Mouse (Mus musculus): ENCODE data around the gene Pip5k1c. TPM values are rescaled to one million over a fixed set of nuclear protein-coding genes. Genes with fewer than 3 reads are reported as not detected.

The Pip5k1c gene
- polyA plus RNA-seq, 1 experiment from 2014 or later = 55.0 TPM

GRCm38 (mm10) chr10:81298369-81299100 is 5.8 kb downstream of the Pip5k1c start:
- peaks cover 37% of the 10 kb centered on the region for H3K36me3 ChIP-seq

GRCm38 (mm10) chr10:81299585-81300351 is 7.0 kb downstream of the Pip5k1c start:
- Histone ChIP-seq H3K36me3 (peaks cover 39% of the 10 kb centered on the region), H3K27me3 (ENCODE audit: low read depth, poor library complexity, severe bottlenecking) (no peaks in the 10 kb centered on the region), H3K4me1 (peaks cover 85% of the 10 kb centered on the region), H3K27ac (replicated peaks) (peak overlapping the region; percentile 52; the same call in 1 of the 2 replicates), H3K4me3 (no peak overlapping the region), H3K9me3 (replicated peaks) (no peaks in the 10 kb centered on the region)
- WGBS = 92% methylated on average over 14 of the region's 14 CpGs
- DNase-seq (ENCODE audit: low spot score) = no peak

More at GRCm38 (mm10) chr10:81298369-81299100, 5.8 kb downstream of the Pip5k1c start:
- H3K9me3 ChIP-seq (replicated peaks) = no peaks in the 10 kb centered on the region
- no peak for DNase-seq (ENCODE audit: low spot score)
- H3K4me3 ChIP-seq = no peak overlapping the region; the same call in 1 of the 2 replicates
- no peak overlapping the region for H3K27ac ChIP-seq (replicated peaks)
- WGBS = 94% methylated on average over 17 of the region's 17 CpGs
- peaks cover 87% of the 10 kb centered on the region for H3K4me1 ChIP-seq
- no peaks in the 10 kb centered on the region for H3K27me3 ChIP-seq (ENCODE audit: low read depth, poor library complexity, severe bottlenecking)

- Histone ChIP-seq H3K9me3 (replicated peaks) (no peaks in the 10 kb centered on the region), H3K27me3 (ENCODE audit: low read depth, poor library complexity, severe bottlenecking) (no peaks in the 10 kb centered on the region), H3K27ac (replicated peaks) (0 out of 2 replicates have a peak overlapping the region, but pooled peaks have one; percentile 52), H3K36me3 (peaks cover 43% of the 10 kb centered on the region), H3K4me1 (peaks cover 81% of the 10 kb centered on the region), H3K4me3 (no peak overlapping the region)
- WGBS = 88% methylated on average over 9 of the region's 9 CpGs
- no peak for DNase-seq (ENCODE audit: low spot score)
Measured at GRCm38 (mm10) chr10:81300352-81300907, 7.7 kb downstream of the Pip5k1c start.

GRCm38 (mm10) chr10:81301321-81301720 is 8.6 kb downstream of the Pip5k1c start:
- WGBS = 81% methylated on average over 9 of the region's 9 CpGs
- Histone ChIP-seq H3K36me3 (peaks cover 43% of the 10 kb centered on the region), H3K4me1 (peaks cover 73% of the 10 kb centered on the region)

GRCm38 (mm10) chr10:81302288-81302687 is 9.5 kb downstream of the Pip5k1c start:
- peak overlapping the region; percentile 9; the same call in 1 of the 2 replicates for H3K4me3 ChIP-seq

More at GRCm38 (mm10) chr10:81301321-81301720, 8.6 kb downstream of the Pip5k1c start:
- DNase-seq (ENCODE audit: low spot score) = no peak
- Histone ChIP-seq H3K27me3 (ENCODE audit: low read depth, poor library complexity, severe bottlenecking) (no peaks in the 10 kb centered on the region), H3K27ac (replicated peaks) (0 out of 2 replicates have a peak overlapping the region, but pooled peaks have one; percentile 0), H3K4me3 (no peak overlapping the region), H3K9me3 (replicated peaks) (no peaks in the 10 kb centered on the region)

GRCm38 (mm10) chr10:81302781-81303218 is 10.0 kb downstream of the Pip5k1c start:
- WGBS = 87% methylated on average over 14 of the region's 14 CpGs
- Histone ChIP-seq H3K27me3 (ENCODE audit: low read depth, poor library complexity, severe bottlenecking) (no peaks in the 10 kb centered on the region), H3K9me3 (replicated peaks) (no peaks in the 10 kb centered on the region), H3K27ac (replicated peaks) (peak overlapping the region; percentile 67; the same call in 1 of the 2 replicates), H3K4me3 (peak overlapping the region; percentile 20), H3K4me1 (peaks cover 61% of the 10 kb centered on the region), H3K36me3 (peaks cover 52% of the 10 kb centered on the region)
- no peak for DNase-seq (ENCODE audit: low spot score)

More at GRCm38 (mm10) chr10:81302288-81302687, 9.5 kb downstream of the Pip5k1c start:
- Histone ChIP-seq H3K36me3 (peaks cover 49% of the 10 kb centered on the region), H3K27me3 (ENCODE audit: low read depth, poor library complexity, severe bottlenecking) (no peaks in the 10 kb centered on the region), H3K4me1 (peaks cover 66% of the 10 kb centered on the region), H3K27ac (replicated peaks) (peak overlapping the region; percentile 67), H3K9me3 (replicated peaks) (no peaks in the 10 kb centered on the region)
- 77% methylated on average over 4 of the region's 4 CpGs for WGBS
- no peak for DNase-seq (ENCODE audit: low spot score)

- peaks cover 58% of the 10 kb centered on the region for H3K4me1 ChIP-seq
- DNase-seq (ENCODE audit: low spot score) = no peak
- H3K27ac ChIP-seq (replicated peaks) = peak overlapping the region; percentile 67; the same call in 1 of the 2 replicates
- H3K27me3 ChIP-seq (ENCODE audit: low read depth, poor library complexity, severe bottlenecking) = no peaks in the 10 kb centered on the region
- H3K9me3 ChIP-seq (replicated peaks) = no peaks in the 10 kb centered on the region
- peaks cover 52% of the 10 kb centered on the region for H3K36me3 ChIP-seq
- whole genome bisulfite sequencing = 79% methylated on average over 10 of the region's 10 CpGs
- peak overlapping the region; percentile 20; the same call in 1 of the 2 replicates for H3K4me3 ChIP-seq
Measured at GRCm38 (mm10) chr10:81303258-81303657, 10.5 kb downstream of the Pip5k1c start.

GRCm38 (mm10) chr10:81303761-81304160 is 11.0 kb downstream of the Pip5k1c start:
- Histone ChIP-seq H3K27ac (replicated peaks) (no peak overlapping the region; the same call in 1 of the 2 replicates), H3K27me3 (ENCODE audit: low read depth, poor library complexity, severe bottlenecking) (no peaks in the 10 kb centered on the region), H3K9me3 (replicated peaks) (no peaks in the 10 kb centered on the region), H3K36me3 (peaks cover 54% of the 10 kb centered on the region), H3K4me1 (peaks cover 58% of the 10 kb centered on the region), H3K4me3 (no peak overlapping the region)
- no peak for DNase-seq (ENCODE audit: low spot score)
- WGBS = 81% methylated on average over 7 of the region's 7 CpGs

- peak overlapping the region; percentile 33; the same call in 1 of the 2 replicates for H3K27ac ChIP-seq (replicated peaks)
- WGBS = 24% methylated on average over 8 of the region's 9 CpGs
- no peaks in the 10 kb centered on the region for H3K27me3 ChIP-seq (ENCODE audit: low read depth, poor library complexity, severe bottlenecking)
- peaks cover 48% of the 10 kb centered on the region for H3K4me1 ChIP-seq
- no peaks in the 10 kb centered on the region for H3K9me3 ChIP-seq (replicated peaks)
- 0 out of 2 replicates have a peak overlapping the region, but pooled peaks have one; percentile 9 for H3K4me3 ChIP-seq
- DNase-seq (ENCODE audit: low spot score) = peak; percentile 62
- H3K36me3 ChIP-seq = peaks cover 64% of the 10 kb centered on the region
Measured at GRCm38 (mm10) chr10:81304597-81305238, 12.0 kb downstream of the Pip5k1c start.

- WGBS = 95% methylated on average over 14 of the region's 14 CpGs
- DNase-seq (ENCODE audit: low spot score) = no peak
- Histone ChIP-seq H3K36me3 (peaks cover 71% of the 10 kb centered on the region), H3K4me3 (no peak overlapping the region), H3K9me3 (replicated peaks) (no peaks in the 10 kb centered on the region), H3K4me1 (peaks cover 39% of the 10 kb centered on the region), H3K27ac (replicated peaks) (no peak overlapping the region), H3K27me3 (ENCODE audit: low read depth, poor library complexity, severe bottlenecking) (no peaks in the 10 kb centered on the region)
Measured at GRCm38 (mm10) chr10:81305663-81306062, 12.9 kb downstream of the Pip5k1c start.

GRCm38 (mm10) chr10:81306173-81306668 is 13.5 kb downstream of the Pip5k1c start:
- no peak for DNase-seq (ENCODE audit: low spot score)
- Histone ChIP-seq H3K4me3 (no peak overlapping the region), H3K4me1 (peaks cover 34% of the 10 kb centered on the region), H3K9me3 (replicated peaks) (no peaks in the 10 kb centered on the region), H3K27me3 (ENCODE audit: low read depth, poor library complexity, severe bottlenecking) (no peaks in the 10 kb centered on the region), H3K27ac (replicated peaks) (no peak overlapping the region), H3K36me3 (peaks cover 77% of the 10 kb centered on the region)
- WGBS = 93% methylated on average over 12 of the region's 12 CpGs
